Mouse (Mus musculus) heart, adult 2 months (tissue): Measurements from ENCODE around the gene Coq6.

Experiments used
- CTCF ChIP-seq: fragments of 200-600 bp; IDR thresholded peaks from 2 replicates; pipeline ENCODE4 v1.8.1; 2022; ENCODE audit warnings: antibody characterized with exemption, mild to moderate bottlenecking, moderate library complexity
- EP300 ChIP-seq: fragments of 200-500 bp; IDR thresholded peaks from 2 replicates; pipeline ENCODE4 v1.6.1; 2011; ENCODE audit warnings: low read depth, low read length, control low read depth; ENCODE audit not compliant: insufficient read depth

DNA sequence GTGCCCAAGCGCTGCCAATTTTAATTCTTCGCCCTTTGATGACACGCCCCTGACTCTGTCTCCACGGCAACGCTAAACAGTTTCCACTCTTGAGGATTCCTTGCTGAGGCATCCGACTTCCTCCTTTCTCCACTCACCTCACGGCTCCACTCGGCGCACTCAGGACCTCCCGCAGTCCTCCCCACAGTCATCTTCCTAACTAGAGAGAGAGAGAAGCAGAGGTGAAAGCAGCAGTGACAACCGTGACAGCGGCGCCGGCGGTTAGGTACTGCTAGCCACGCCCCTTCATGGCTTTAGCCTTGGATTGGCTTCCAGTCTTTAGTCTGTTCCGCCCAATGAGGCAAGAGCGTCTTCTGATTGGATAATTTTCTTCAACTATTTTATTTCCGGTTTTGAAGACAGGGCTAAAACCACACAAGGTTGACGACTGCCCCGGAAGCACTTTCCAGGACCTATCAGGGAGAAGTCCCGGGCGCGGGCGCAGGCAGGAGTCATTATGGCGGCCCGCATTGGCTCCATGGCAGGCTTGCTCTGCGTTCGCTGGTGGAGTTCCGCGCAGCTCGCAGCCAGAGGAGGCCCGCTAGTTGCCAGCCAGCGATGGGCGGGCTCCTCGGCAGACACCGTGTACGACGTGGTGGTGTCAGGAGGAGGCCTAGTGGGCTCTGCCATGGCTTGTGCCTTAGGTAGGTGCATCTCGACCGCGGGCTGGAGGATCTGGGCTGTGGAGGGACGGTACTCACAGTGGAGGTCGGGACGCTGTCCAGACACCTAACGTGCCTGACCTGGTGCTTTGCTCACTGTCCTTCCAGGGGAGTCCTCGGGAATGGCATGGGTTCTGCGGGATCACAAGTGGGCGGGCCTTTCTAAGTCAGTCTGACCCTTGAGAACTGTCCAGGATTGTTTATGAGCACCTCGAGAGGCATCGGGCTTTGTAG, at the start of gene Coq6, which contains the start of gene Fam161b:
- TF ChIP-seq CTCF = no peak
- TF ChIP-seq EP300 = peak; percentile 37; the same call in 1 of the 2 replicates
